Mouse (Mus musculus) adipocyte (in vitro differentiated cells): Measurements from ENCODE around the gene Pdyn.

Experiments used
- DNase-seq: peaks from one replicate; pipeline ENCODE4 v3.0.0-alpha.2; 2016; ENCODE audit warnings: low spot score

Gene Pdyn

DNA sequence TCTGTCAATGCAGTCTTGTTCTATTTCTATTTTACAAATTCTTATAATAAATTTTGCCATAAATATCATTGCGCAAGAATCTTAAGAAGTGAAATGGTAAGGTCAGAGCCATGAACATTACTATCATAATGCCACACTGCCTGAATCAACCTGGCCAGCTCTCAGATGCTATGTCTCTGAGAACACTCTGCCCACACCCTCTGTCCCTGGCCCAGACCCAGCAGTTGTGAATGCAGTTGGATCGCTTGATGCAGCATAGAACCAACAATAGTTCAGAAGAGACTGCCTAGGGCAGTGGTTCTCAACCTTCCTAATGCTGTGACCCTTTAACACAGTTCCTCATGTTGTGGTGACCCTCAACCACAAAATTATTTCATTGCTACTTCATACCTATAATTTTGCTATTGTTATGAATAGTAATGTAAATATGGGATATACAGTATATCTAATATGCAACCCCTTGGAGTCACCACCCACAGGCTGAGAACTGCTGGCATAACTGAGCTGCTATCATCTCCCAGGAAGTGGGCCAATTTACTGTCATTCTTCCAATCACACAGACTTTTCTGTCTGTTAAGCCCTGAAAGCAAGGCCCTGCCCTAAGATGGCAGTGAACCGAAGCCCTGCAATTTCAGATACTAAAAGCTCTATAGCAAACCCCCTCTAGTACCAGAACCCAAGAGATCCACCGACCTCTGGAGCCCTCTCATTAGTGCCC is 45.3 kb downstream of the Pdyn start:
- DNase-seq = no peak

DNA sequence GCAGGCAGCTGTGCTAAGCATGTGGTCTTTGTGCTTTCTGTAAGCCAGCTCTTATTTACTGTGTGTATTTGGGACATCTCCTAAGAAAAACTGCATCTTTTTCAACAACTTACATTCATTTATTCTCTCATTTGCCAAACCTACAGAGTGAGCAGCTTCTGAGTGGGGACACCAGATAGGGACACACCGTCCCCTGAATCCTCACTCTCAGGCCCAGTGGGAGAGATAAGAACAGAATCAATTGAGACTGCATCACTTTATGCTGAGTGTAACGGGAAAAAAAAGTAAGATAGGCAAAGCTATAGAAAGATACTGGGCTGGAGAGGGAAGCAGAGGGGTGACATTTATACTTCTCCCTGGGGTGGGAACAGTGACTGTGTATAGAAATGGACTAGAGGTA is 46.0 kb downstream of the Pdyn start:
- DNase-seq = no peak

DNA sequence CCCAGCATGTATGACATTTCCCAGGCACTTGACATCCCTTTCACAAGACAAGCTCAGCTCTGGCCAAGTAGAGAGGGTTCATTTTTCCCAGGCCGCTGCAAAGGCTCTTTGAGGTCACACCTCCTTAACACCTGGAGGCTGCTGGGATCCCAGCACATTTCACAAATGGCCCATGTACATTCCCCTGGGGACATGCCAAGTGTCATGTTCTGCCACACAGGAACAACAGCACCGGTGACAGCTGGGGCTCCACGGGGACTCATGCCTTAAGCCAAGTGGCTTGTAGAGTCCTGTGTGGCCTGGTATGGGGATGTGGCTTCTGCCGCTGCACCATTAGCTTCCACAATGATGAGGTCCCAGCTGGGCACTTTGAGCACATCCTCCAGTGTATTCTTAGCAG is 47.0 kb downstream of the Pdyn start:
- DNase-seq = no peak
